Mouse (Mus musculus) heart, embryonic 16.5 days (tissue): ENCODE measurements at regions not wholly inside any gene's neighbourhood (a gene's known extent, or its start where the extent isn't known, plus 50 kb on each side); places are given as distances from the start of the nearest gene placed in this dataset.

ENCODE experiments used
- ATAC-seq: fragments of 200-750 bp; cut with Nextera tagmentation; replicated peaks from 2 replicates; pipeline ENCODE4 v1.8.0; 2017; ENCODE audit warnings: moderate number of reproducible peaks; ENCODE audit not compliant: insufficient read depth, low FRiP score; ENCODE audit errors: extremely low read depth
- H3K27ac ChIP-seq: fragments of 300-500 bp; sonication (generic); 2 replicates; pipeline ENCODE4 v1.5.1; 2014; ENCODE audit warnings: mild to moderate bottlenecking, low read length, control low read depth, moderate library complexity
- H3K27me3 ChIP-seq: fragments of 300-500 bp; sonication (generic); 2 replicates; pipeline ENCODE4 v1.6.1; 2014; ENCODE audit warnings: low read length, mixed read lengths; ENCODE audit not compliant: control insufficient read depth, insufficient read depth
- H3K36me3 ChIP-seq: fragments of 300-500 bp; sonication (generic); 2 replicates; pipeline ENCODE4 v1.6.1; 2014; ENCODE audit not compliant: control insufficient read depth, insufficient read depth
- H3K4me1 ChIP-seq: fragments of 300-500 bp; sonication (generic); 2 replicates; pipeline ENCODE4 v1.6.1; 2014; ENCODE audit warnings: low read length, mixed read lengths; ENCODE audit not compliant: control insufficient read depth, insufficient read depth
- H3K4me2 ChIP-seq: fragments of 300-500 bp; sonication (generic); 2 replicates; pipeline ENCODE4 v1.6.1; 2014; ENCODE audit warnings: low read depth, mild to moderate bottlenecking, control low read depth, low read length
- H3K4me3 ChIP-seq: fragments of 300-500 bp; sonication (generic); 2 replicates; pipeline ENCODE4 v1.5.1; 2014; ENCODE audit warnings: mild to moderate bottlenecking, control low read depth, low read length
- H3K9ac ChIP-seq: fragments of 300-500 bp; sonication (generic); 2 replicates; pipeline ENCODE4 v1.6.1; 2014; ENCODE audit warnings: low read length, control low read depth
- H3K9me3 ChIP-seq: fragments of 300-500 bp; sonication (generic); replicated peaks from 2 replicates; pipeline ENCODE4 v1.6.1; 2016; ENCODE audit warnings: low read length; ENCODE audit not compliant: control insufficient read depth
- WGBS: fragments of 180-500 bp; shearing (Covaris S2); extraction: QIAGEN DNeasy Blood & Tissue Kit; methylation state at CpG from one replicate; pipeline ENCODE4 v1.1.7; 2014; 5-methylcytosine and 5-hydroxymethylcytosine counted together

DNA sequence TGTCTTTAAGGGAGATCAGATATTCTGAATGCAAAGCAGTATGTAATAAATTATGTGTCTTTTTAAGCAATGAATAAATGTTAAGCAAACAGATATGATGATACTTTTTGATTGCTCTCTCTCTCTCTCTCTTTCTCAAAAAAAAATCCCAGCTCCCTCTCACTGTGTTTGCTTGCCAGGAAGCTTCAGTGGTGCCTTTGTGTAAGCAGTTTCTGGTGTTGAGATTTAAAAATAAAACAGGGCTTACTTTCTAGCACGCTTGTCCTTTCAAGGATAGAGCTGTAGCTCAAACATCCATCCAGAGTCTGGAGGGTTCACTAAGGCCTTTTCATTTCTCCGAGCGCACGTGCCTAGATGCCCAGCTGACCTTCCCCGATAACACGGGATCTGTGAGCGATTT is 447.8 kb downstream of the Lrig3 start:
- Histone ChIP-seq H3K36me3 (no peaks in the 10 kb centered on the region), H3K4me1 (0 out of 2 replicates have a peak, but pooled peaks cover 4% of the 10 kb centered on the region), H3K4me3 (no peak overlapping the region), H3K9ac (no peak overlapping the region), H3K27ac (no peak overlapping the region; the same call in 1 of the 2 replicates), H3K27me3 (no peaks in the 10 kb centered on the region), H3K4me2 (no peak overlapping the region), H3K9me3 (peaks cover 7% of the 10 kb centered on the region; the same call in 1 of the 2 replicates)
- WGBS, result 57% methylated on average over 7 of the region's 7 CpGs
- ATAC-seq, result no peak

- no peak overlapping the region for H3K9ac ChIP-seq
- no peaks in the 10 kb centered on the region for H3K9me3 ChIP-seq
- 37% methylated on average over 2 of the region's 3 CpGs for WGBS
- ATAC-seq, result peak; percentile 83
- peak overlapping the region; percentile 53 for H3K27ac ChIP-seq
- peak overlapping the region; percentile 56 for H3K4me2 ChIP-seq
- no peaks in the 10 kb centered on the region for H3K36me3 ChIP-seq
- H3K4me3 ChIP-seq, result peak overlapping the region; percentile 14
- H3K4me1 ChIP-seq, result peaks cover 6% of the 10 kb centered on the region
- H3K27me3 ChIP-seq, result no peaks in the 10 kb centered on the region
These were observed 426.3 kb downstream of the Lrig3 start for GRCm38 (mm10) chr10:126392235-126392634.

DNA sequence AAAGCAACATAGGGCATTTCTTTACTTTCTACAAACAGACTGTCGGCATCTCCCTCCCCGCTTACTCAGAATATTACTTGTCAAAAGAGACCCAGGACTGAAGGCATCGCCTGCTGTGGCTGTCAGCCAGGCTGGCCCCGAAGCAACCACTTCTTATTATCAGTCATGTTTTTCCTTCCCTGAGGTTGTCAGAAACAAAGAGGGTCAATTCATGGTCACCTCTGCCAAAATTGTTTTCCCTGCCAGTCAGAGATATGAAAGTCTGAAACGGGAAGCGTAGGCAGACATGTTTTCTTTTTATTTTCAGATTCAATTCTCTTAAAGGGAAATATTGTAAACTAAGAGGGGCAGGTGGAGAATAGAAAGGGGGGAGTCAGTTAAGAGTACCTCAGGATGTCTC is 425.8 kb downstream of the Lrig3 start:
- peak overlapping the region; percentile 53 for H3K27ac ChIP-seq
- H3K4me2 ChIP-seq, result peak overlapping the region; percentile 56
- H3K36me3 ChIP-seq, result no peaks in the 10 kb centered on the region
- no peaks in the 10 kb centered on the region for H3K27me3 ChIP-seq
- H3K4me3 ChIP-seq, result peak overlapping the region; percentile 14
- H3K9ac ChIP-seq, result no peak overlapping the region
- ATAC-seq, result peak; percentile 73
- H3K4me1 ChIP-seq, result peaks cover 6% of the 10 kb centered on the region
- WGBS, result 20% methylated on average over 6 of the region's 6 CpGs
- no peaks in the 10 kb centered on the region for H3K9me3 ChIP-seq

DNA sequence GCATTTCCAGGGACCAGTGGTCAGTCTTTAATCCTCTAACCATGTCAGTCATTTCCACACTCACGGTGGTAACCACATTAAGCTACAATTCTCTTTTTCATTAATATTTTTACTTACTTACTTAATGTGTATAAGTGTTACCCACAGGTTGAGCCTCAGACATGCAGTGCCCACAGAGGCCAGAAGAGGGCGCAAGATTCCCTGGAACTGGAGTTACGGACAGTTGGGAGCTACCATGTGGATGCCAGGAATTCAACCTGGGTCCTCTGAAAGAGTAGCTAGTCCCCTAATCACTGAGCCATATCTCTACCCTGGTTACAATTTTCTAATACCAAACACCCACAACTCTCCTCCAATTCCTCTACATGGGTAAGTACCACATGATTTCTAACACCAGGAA is 420.5 kb downstream of the Lrig3 start:
- Histone ChIP-seq H3K4me1 (peaks cover under 1% of the 10 kb centered on the region), H3K9ac (no peak overlapping the region), H3K27me3 (no peaks in the 10 kb centered on the region), H3K36me3 (no peaks in the 10 kb centered on the region), H3K9me3 (no peaks in the 10 kb centered on the region), H3K4me2 (no peak overlapping the region), H3K4me3 (no peak overlapping the region), H3K27ac (no peak overlapping the region)
- ATAC-seq, result no peak
- 73% methylated on average over 3 of the region's 3 CpGs for WGBS

DNA sequence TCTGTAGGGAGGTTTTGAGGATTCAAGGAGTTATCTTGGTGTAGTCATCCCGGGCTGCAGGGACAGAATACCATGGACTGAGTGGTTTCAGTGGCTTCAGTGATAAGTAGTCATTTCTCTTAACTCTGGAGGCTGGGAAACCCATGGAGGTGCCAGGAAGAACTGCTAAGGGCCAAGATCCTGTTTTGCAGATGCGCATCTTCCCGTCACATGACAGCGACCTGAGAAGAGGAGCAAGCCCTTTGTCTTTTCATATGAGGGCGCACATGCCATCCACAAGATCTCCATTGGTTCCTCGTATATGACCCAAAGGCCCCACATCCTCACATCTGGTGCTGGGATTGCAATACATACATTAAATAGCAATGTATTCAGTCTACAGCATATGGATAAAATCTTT is 419.7 kb downstream of the Lrig3 start:
- Histone ChIP-seq H3K27ac (no peak overlapping the region), H3K9ac (no peak overlapping the region), H3K9me3 (no peaks in the 10 kb centered on the region), H3K4me1 (no peaks in the 10 kb centered on the region), H3K4me2 (no peak overlapping the region), H3K36me3 (no peaks in the 10 kb centered on the region), H3K27me3 (no peaks in the 10 kb centered on the region), H3K4me3 (no peak overlapping the region)
- WGBS, result 86% methylated on average over 6 of the region's 6 CpGs
- no peak for ATAC-seq

DNA sequence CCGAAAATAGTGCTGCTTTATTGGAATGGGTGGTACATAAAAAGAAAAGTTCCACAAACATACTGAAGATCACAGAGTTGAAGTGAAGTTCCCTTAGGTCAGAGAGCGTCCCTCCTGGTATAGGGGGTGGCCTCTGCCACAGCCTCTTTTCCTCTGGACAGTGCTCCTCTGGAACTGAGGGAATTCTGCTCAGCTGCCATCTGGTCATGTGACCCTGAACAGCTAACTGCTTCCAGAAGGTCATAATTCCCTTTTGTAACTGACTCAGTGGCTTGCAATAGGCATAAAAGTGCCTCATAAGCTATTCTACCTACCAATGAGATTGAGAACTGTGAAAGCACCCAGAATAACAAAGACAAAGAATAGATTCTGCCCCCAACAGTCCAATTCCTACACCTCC is 414.4 kb downstream of the Lrig3 start:
- H3K4me2 ChIP-seq, result no peak overlapping the region
- no peak for ATAC-seq

DNA sequence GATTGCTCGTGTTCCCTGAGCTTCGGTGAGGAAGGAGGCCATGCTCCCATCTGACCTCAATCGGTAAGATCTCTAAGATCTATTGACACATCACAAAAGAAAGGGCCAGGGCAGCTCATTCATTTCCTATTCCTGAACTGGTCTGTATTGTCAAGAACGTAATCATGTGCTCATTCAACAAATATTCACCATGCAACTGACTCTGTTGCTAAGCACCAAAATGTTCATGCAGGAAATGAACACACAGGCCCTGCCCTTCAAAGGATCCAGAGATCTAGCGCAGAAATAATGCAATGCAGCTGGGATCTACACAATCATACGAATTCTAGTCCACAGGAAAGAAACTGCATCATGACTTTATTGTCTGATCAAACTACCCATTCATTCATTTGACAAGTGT is 413.3 kb downstream of the Lrig3 start:
- H3K9ac ChIP-seq, result no peak overlapping the region
- H3K4me3 ChIP-seq, result no peak overlapping the region
- no peaks in the 10 kb centered on the region for H3K9me3 ChIP-seq
- no peaks in the 10 kb centered on the region for H3K27me3 ChIP-seq
- H3K4me1 ChIP-seq, result 0 out of 2 replicates have a peak, but pooled peaks cover 3% of the 10 kb centered on the region
- 35% methylated on average over 6 of the region's 6 CpGs for WGBS
- no peak overlapping the region for H3K4me2 ChIP-seq
- H3K27ac ChIP-seq, result no peak overlapping the region
- no peaks in the 10 kb centered on the region for H3K36me3 ChIP-seq
- no peak for ATAC-seq

More for the DNA sequence above, 414.4 kb downstream of the Lrig3 start:
- Histone ChIP-seq H3K9ac (no peak overlapping the region), H3K9me3 (no peaks in the 10 kb centered on the region), H3K27me3 (no peaks in the 10 kb centered on the region), H3K4me3 (no peak overlapping the region), H3K4me1 (0 out of 2 replicates have a peak, but pooled peaks cover 3% of the 10 kb centered on the region), H3K27ac (no peak overlapping the region), H3K36me3 (no peaks in the 10 kb centered on the region)
- WGBS, result 84% methylated on average over 2 of the region's 2 CpGs

DNA sequence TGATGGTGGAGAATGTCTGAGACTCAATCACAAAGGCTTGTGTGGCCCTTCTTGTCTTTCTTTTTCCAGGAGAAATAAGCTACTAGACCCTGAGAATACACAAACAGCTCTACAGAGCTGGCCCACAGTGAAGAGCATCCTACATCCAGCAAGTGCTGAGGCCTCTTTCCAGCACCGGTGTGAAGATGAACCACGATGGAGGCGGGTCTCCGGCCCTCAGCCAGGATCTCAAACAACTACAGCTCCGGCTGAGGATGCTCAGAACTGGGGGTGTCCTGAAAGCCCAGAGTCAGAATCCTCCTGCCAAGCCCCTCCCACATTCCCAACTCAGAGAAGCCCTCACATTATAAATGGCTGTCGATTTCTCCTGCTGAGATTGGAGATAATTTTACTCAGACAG is 407.9 kb downstream of the Lrig3 start:
- H3K9ac ChIP-seq, result no peak overlapping the region
- H3K27me3 ChIP-seq, result no peaks in the 10 kb centered on the region
- no peak for ATAC-seq
- no peaks in the 10 kb centered on the region for H3K36me3 ChIP-seq
- 0 out of 2 replicates have a peak, but pooled peaks cover 2% of the 10 kb centered on the region for H3K4me1 ChIP-seq
- H3K4me2 ChIP-seq, result no peak overlapping the region
- H3K27ac ChIP-seq, result no peak overlapping the region
- H3K4me3 ChIP-seq, result no peak overlapping the region
- H3K9me3 ChIP-seq, result no peaks in the 10 kb centered on the region
- 60% methylated on average over 6 of the region's 6 CpGs for WGBS

DNA sequence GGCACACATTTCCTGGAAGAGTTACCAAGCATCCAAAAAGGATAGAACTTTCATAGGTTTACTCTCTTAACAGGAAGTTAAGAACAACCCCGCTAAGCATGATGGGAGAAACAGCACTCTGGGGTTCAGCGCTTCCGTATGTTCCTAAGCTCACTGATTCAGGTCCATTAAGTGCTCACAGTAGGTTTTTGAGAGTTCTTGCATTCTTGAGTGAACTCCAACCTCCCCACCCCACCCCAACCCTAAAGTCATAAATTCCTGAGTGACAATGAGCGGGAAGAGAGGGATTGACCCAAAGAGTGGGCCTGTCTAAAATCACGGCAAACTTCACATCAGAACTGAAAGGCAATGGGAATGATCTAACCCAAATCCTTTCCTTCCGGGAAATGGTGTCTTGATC is 405.9 kb downstream of the Lrig3 start:
- WGBS, result 88% methylated on average over 6 of the region's 6 CpGs
- H3K27me3 ChIP-seq, result no peaks in the 10 kb centered on the region
- H3K36me3 ChIP-seq, result no peaks in the 10 kb centered on the region
- H3K9me3 ChIP-seq, result no peaks in the 10 kb centered on the region
- ATAC-seq, result no peak
- H3K9ac ChIP-seq, result no peak overlapping the region
- H3K4me1 ChIP-seq, result no peaks in the 10 kb centered on the region
- no peak overlapping the region for H3K4me2 ChIP-seq
- no peak overlapping the region for H3K4me3 ChIP-seq
- H3K27ac ChIP-seq, result no peak overlapping the region
